Mouse (Mus musculus) kidney, adult 9 months (tissue): ENCODE data around the gene Wif1.

Experiments used
- DNase-seq: peaks from one replicate; pipeline ENCODE4 v3.0.0; 2022

The Wif1 gene

DNA sequence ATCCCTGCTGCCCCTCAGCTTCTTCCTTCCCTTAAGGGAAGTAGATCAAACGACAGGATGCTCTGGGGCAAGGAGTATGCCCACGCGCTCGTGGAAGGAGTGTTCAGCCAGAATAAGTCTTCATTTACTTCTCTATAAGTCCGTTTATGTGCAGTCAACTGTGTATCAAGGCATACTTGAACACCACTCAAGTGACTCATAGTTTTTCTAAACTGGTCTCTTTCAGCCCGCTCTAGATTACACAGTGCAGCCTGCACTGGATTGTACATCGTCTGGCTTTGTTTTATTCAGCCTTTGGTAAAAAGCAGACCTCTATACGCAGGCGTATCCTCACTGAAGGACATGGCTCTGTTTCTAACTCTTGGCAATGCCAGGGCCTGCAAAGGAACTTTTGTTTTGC, 46.7 kb downstream of the Wif1 start:
- no peak for DNase-seq

DNA sequence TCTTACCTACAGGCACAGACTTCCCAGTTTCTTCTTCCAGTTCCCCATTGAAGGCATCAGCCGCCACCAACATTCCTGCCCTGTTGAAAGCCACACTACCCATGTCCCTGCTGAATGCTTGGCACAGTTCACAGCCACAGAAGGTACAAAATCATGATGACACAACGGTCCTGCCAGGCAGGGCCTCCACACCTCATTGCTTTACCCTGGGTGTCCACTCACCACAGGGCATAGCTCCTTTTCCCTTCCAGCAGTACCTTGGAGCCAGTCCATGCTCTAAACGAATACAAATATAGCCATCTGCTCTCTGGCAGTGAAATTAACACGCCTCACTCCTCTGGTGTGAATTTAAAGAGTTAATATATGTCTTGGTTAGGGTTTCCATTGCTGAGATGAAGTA, 49.1 kb downstream of the Wif1 start:
- no peak for DNase-seq

DNA sequence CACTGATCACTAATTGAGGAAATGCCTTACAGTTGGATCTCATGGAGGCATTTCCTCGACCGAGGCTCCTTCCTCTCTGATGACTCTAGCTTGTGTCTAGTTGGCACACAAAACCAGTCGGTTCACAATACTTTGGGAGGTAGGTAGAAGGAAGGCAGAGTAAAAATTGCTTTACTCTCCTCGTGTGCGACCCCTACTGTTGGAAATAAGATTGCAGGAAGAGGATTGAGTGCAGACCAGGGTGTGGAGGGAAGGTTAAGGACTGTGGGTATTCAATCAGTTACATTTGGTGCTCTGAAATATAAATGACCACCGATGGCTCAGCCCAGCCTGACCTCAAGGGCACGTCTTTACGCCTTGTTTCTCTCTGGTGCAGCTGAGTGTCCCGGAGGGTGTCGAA, 49.8 kb downstream of the Wif1 start:
- DNase-seq, result no peak

DNA sequence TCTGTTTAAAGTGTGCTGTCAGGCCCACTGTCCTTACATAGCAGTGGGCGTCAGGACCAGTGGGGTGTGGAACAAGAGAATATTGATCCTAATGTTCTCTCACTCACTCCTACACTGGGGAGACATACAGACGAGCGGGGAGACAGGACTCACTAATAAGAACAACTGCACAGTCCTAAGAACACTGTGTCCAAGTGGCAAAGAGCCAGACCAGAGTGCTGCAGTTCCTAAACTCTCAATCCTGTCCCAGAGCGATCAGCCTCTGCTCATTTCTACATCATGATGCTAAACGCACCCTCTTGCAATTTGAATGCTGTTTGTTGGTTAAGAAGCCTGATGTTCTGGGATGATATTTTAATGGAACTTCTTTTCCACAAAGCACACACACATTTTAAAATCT, 54.9 kb downstream of the Wif1 start:
- no peak for DNase-seq

DNA sequence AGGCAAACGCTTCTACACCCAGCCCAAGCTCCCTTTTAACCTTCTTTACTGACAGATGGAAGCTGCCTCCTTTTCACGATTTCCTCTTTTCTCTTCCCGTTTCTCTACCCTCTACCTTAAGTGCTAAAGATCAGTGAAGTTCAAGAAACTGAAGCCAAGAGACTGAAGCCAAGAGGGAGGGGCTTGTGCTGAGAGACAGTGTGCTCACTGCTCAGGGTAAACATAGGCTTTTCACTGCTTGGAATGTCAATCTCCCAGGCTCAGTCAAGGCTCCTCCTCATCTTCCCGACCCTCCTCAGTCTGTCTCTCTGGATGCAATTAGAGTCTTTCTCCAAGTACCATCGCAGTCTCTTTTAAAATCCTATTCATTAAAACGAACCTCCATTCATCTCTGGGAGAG, 55.6 kb downstream of the Wif1 start:
- peak; percentile 24 for DNase-seq

DNA sequence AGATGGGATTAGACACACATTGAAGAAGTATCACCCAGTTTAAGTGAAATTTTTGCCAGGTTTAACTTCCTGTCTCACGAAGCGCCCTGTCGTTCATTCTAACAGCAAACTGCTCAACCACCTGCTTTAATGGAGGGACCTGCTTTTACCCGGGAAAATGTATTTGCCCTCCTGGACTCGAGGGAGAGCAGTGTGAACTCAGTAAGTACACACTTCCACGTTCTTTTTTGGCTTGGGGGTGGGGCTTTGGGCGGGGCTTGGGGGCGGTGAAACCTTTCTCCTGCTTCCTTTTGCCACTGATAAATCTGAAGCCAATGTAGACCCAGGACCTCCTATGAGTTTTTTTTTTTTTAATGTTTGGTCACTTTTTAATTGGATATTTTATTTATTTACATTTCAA, 56.2 kb downstream of the Wif1 start:
- no peak for DNase-seq

DNA sequence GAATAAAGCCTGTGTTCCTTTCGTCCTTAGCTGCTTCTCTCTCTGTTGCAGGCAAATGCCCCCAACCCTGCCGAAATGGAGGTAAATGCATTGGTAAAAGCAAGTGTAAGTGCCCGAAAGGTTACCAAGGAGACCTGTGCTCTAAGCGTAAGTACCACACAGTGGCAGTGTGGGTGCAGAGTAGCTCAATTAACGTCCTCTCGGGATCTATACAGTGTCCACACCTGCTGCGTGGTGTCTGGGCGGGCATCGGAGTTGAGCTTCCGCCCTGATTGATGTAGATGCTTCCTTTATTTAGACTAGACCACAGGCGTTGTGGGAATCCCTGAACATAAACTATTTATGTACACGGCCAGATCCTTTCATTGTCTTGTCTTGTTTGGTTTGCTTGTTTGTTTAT, 62.2 kb downstream of the Wif1 start:
- DNase-seq, result no peak

DNA sequence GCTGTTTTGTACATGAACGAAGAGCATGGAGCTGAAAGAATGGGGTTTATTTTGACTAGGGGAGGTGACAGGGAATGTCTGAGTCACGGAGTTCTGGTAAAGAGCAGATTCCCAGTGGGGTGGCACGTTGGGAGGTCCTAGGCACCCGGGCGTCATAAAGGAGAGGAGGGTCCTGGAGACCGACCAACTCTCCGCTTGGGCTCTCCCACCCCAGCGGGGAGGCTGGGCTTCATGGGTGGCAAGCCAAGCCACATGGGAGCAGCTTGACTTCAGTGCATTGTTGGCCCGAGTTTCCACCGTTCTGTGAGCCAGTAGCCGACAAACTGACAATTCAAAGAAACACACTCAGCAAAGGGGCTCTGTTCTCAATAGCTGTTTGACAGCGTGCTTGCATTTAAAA, 64.5 kb downstream of the Wif1 start:
- no peak for DNase-seq

DNA sequence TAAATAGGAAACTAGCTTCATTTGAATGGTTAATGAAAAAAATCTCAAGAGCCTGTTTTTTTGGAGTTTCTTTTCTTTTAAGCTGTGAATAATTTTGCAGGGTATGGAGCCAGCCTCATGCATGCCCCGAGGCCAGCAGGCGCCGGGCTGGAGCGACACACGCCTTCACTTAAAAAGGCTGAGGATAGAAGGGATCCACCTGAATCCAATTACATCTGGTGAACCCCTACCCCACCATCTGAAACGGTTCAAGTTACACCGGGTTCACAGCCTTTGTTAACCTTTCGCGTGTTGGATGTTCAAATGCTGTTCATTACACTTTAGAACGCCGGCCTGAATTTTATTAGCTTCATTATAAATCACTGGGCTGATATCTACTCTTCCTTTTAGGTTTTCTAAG, 65.9 kb downstream of the Wif1 start:
- no peak for DNase-seq

DNA sequence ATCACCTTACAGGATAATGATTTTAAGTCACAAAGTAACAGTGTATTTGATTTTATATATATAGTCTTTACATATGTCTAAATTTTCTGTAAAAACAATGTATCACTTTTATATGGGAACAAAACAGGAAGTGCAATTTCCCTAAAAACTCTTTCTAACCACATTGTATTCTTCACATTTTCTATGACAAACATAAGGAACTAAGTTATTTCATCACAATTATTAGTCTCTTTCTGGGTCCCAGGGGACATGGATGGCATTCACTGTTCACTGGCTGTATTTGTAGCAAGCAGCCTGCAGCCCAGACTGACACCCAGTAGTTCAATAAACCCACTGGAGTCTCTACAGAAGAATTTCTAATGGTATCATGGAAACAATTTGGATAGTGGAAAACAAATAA, 82.4 kb downstream of the Wif1 start:
- DNase-seq, result no peak

DNA sequence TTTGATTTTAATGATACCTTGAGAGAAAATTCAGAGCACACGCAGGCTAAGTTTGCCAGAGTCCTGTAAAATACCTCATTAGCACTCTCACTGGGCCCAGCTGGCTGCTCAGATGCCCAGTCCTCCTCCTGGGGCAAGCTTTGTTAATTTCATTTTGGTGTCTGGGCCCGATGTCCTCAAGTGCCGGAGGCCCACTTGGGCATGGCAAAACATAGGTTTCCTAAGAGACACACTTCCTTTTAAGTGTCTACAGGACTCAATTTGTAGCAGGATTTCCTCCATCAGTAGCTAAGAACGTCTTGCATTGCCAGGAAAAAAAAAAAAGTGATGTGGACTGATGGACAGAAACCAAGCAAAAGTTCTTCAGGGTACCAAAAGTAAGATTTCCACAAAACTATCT, 82.9 kb downstream of the Wif1 start:
- no peak for DNase-seq

DNA sequence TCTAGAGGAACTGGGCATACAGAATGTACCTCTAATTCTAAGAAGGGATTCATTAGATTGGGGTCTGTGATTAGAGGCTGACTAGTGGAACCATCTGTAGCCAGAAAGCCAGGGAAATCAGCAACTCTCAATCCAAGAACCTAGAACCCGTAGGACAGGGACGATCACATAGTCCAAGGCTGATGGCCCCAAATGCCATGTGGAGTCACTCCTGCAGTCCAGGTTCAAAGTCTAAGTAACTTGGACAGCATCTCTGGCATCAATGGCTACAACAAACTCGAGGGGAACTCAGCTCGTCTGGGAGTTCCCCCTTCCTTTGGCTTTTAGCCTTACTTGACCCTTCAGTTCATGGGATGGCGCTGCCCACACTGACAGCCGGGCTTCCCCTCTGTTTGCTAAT, 87.0 kb downstream of the Wif1 start:
- no peak for DNase-seq

DNA sequence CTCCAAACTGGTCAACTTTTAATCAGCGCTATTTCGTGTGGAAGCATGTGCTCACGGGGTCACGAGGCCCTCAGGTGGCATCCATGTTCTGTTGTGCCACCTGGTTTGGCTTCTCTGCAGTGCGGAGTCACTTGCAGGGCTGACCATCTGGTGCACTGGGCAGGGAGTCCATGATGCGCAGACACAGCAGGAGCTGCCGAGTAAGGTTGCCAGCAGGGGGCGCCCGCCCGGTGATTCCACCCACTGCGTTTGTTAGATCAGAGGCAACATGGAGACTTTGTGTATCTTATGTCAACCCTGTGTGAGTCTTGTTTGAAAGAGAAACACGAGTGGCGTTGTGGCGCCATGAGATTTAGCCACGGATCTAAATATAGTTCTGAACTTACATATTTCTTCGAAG, 90.7 kb downstream of the Wif1 start:
- DNase-seq, result peak; percentile 50

DNA sequence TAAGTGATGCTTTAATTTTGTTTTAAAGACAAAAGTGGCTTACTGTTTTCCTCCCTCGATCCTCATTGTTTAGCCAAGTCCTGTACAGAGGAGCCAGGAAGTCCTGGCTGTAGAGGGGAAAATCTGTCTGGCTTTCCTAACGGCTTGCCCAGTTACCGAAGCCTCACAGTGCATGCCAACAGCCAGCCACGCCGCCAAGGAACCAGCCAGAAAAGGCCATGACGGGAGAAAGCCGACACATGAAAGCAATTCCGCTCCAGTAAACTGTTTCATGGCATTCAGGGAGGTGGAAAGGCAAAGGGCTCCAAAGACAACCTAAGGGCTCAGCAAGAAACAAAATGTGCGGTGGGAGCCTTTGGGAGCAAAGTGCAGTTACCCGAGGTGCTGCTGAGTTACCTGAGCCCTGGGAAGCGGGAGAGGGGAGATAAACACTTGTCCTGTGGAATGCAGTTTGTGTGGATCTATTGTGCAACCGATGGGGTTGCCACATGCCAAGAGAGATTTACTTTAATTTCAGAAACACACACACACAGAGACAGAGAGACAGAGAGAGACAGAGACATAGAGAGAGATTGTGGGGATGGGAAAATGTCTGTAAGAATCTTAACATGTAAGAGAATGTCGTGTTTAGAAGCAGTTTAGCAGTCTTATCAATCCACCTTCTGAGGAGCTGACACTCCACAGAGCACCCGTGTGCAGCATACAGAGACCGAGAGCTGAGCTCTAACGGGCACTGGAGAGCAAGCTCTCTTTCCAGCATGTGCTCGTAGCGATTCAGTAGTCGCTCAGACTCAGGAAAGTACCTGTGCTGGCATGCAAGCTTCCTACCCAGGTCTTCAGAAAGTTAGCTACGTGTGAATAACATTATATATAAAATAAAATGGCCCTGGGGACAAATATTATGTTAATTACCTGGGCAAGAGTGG, 95.5 kb downstream of the Wif1 start:
- no peak for DNase-seq
